Mouse (Mus musculus): ENCODE results near the gene Olfr574. TPM values are rescaled to one million over a fixed set of nuclear protein-coding genes. Genes with fewer than 3 reads are reported as not detected.

Gene Olfr574
- not detected in 2 replicates for total RNA-seq (2017)

- no peak for ATAC-seq (ENCODE audit: extremely low read depth, insufficient number of reproducible peaks, low FRiP score, poor library complexity, severe bottlenecking)
These were observed at the start of gene Olfr574 for GRCm38 (mm10) chr7:102948167-102948566. Gene Olfr574, plus strand, starts transcription at chr7:102948467.

GRCm38 (mm10) chr7:102915261-102915660 lies 33.0 kb upstream of the Olfr574 start:
- no peak for ATAC-seq (ENCODE audit: extremely low read depth, insufficient number of reproducible peaks, low FRiP score, poor library complexity, severe bottlenecking)

- ATAC-seq (ENCODE audit: extremely low read depth, insufficient number of reproducible peaks, low FRiP score, poor library complexity, severe bottlenecking): no peak
These were observed 31.9 kb upstream of the Olfr574 start for GRCm38 (mm10) chr7:102916405-102916804.

- no peak for ATAC-seq (ENCODE audit: extremely low read depth, insufficient number of reproducible peaks, low FRiP score, poor library complexity, severe bottlenecking)
These were observed 31.0 kb upstream of the Olfr574 start, which contains the start of gene Olfr571 for GRCm38 (mm10) chr7:102917032-102917875. Gene Olfr571, minus strand, starts transcription at chr7:102917536.

GRCm38 (mm10) chr7:102919632-102920031 lies 28.6 kb upstream of the Olfr574 start:
- ATAC-seq (ENCODE audit: extremely low read depth, insufficient number of reproducible peaks, low FRiP score, poor library complexity, severe bottlenecking): no peak

- ATAC-seq (ENCODE audit: extremely low read depth, insufficient number of reproducible peaks, low FRiP score, poor library complexity, severe bottlenecking): no peak
These were observed 24.2 kb upstream of the Olfr574 start, which contains the start of gene Olfr572 for GRCm38 (mm10) chr7:102924109-102924508. Gene Olfr572, plus strand, starts transcription at chr7:102924409.

- ATAC-seq (ENCODE audit: extremely low read depth, insufficient number of reproducible peaks, low FRiP score, poor library complexity, severe bottlenecking): no peak
These were observed 21.2 kb upstream of the Olfr574 start for GRCm38 (mm10) chr7:102927105-102927504.

- ATAC-seq (ENCODE audit: extremely low read depth, insufficient number of reproducible peaks, low FRiP score, poor library complexity, severe bottlenecking): no peak
These were observed 5.8 kb upstream of the Olfr574 start, which contains the start of gene Olfr573-ps1 for GRCm38 (mm10) chr7:102942475-102942874. Gene Olfr573-ps1, minus strand, starts transcription at chr7:102942575.

GRCm38 (mm10) chr7:102943417-102943816 lies 4.8 kb upstream of the Olfr574 start:
- ATAC-seq (ENCODE audit: extremely low read depth, insufficient number of reproducible peaks, low FRiP score, poor library complexity, severe bottlenecking): no peak

- ATAC-seq (ENCODE audit: extremely low read depth, insufficient number of reproducible peaks, low FRiP score, poor library complexity, severe bottlenecking): no peak
These were observed 2.5 kb downstream of the Olfr574 start for GRCm38 (mm10) chr7:102950732-102951131.

GRCm38 (mm10) chr7:102958137-102958536 lies 9.9 kb downstream of the Olfr574 start:
- ATAC-seq (ENCODE audit: extremely low read depth, insufficient number of reproducible peaks, low FRiP score, poor library complexity, severe bottlenecking): no peak

- no peak for ATAC-seq (ENCODE audit: extremely low read depth, insufficient number of reproducible peaks, low FRiP score, poor library complexity, severe bottlenecking)
These were observed 10.3 kb downstream of the Olfr574 start, which contains the start of gene Olfr575 for GRCm38 (mm10) chr7:102958593-102958992. Gene Olfr575, minus strand, starts transcription at chr7:102958775.

GRCm38 (mm10) chr7:102962360-102962759 lies 14.1 kb downstream of the Olfr574 start, which contains the start of gene Olfr576:
Gene Olfr576, plus strand, starts transcription at chr7:102962660.
- ATAC-seq (ENCODE audit: extremely low read depth, insufficient number of reproducible peaks, low FRiP score, poor library complexity, severe bottlenecking): no peak

- no peak for ATAC-seq (ENCODE audit: extremely low read depth, insufficient number of reproducible peaks, low FRiP score, poor library complexity, severe bottlenecking)
These were observed 26.1 kb downstream of the Olfr574 start for GRCm38 (mm10) chr7:102974399-102974798.

GRCm38 (mm10) chr7:102975843-102976242 lies 27.6 kb downstream of the Olfr574 start, which contains the start of gene Olfr577:
Gene Olfr577, minus strand, starts transcription at chr7:102975943.
- no peak for ATAC-seq (ENCODE audit: extremely low read depth, insufficient number of reproducible peaks, low FRiP score, poor library complexity, severe bottlenecking)

GRCm38 (mm10) chr7:102989224-102989623 lies 41.0 kb downstream of the Olfr574 start, which contains the start of gene Olfr578:
Gene Olfr578, minus strand, starts transcription at chr7:102989324.
- no peak for ATAC-seq (ENCODE audit: extremely low read depth, insufficient number of reproducible peaks, low FRiP score, poor library complexity, severe bottlenecking)
